Mouse (Mus musculus) lung, embryonic 16.5 days (tissue): ENCODE results near the gene Rab3c. TPM values are rescaled to one million over a fixed set of nuclear protein-coding genes. Genes with fewer than 3 reads are reported as not detected.

Experiments
- ATAC-seq: fragments of 200-750 bp; cut with Nextera tagmentation; 2 replicates; pipeline ENCODE4 v1.8.0; 2017; ENCODE audit warnings: low read depth, mild to moderate bottlenecking, moderate library complexity
- H3K27ac ChIP-seq: fragments of 300-500 bp; sonication (generic); 2 replicates; pipeline ENCODE4 v1.5.1; 2014; ENCODE audit warnings: mild to moderate bottlenecking, control low read depth, low read length
- H3K27me3 ChIP-seq: fragments of 300-500 bp; sonication (generic); 2 replicates; pipeline ENCODE4 v1.6.1; 2014; ENCODE audit warnings: low read depth, low read length, mixed read lengths; ENCODE audit not compliant: control insufficient read depth, insufficient read depth
- H3K36me3 ChIP-seq: fragments of 300-500 bp; sonication (generic); 2 replicates; pipeline ENCODE4 v1.6.1; 2014; ENCODE audit warnings: low read length; ENCODE audit not compliant: control insufficient read depth, insufficient read depth
- H3K4me1 ChIP-seq: fragments of 300-500 bp; sonication (generic); replicated peaks from 2 replicates; pipeline ENCODE4 v1.6.1; 2014; ENCODE audit warnings: low read length, mixed read lengths; ENCODE audit not compliant: control insufficient read depth, insufficient read depth
- H3K4me2 ChIP-seq: fragments of 300-500 bp; sonication (generic); 2 replicates; pipeline ENCODE4 v1.6.1; 2014; ENCODE audit warnings: low read depth, low read length, control low read depth
- H3K4me3 ChIP-seq: fragments of 300-500 bp; sonication (generic); 2 replicates; pipeline ENCODE4 v1.5.1; 2014; ENCODE audit warnings: mild to moderate bottlenecking, low read length, control low read depth
- H3K9ac ChIP-seq: fragments of 300-500 bp; sonication (generic); 2 replicates; pipeline ENCODE4 v1.6.1; 2014; ENCODE audit warnings: low read length, control low read depth
- H3K9me3 ChIP-seq: fragments of 300-500 bp; sonication (generic); 2 replicates; pipeline ENCODE4 v1.6.1; 2016; ENCODE audit warnings: low read length; ENCODE audit not compliant: control insufficient read depth
- WGBS: fragments of 180-500 bp; shearing (Covaris S2); extraction: QIAGEN DNeasy Blood & Tissue Kit; methylation state at CpG from one replicate; pipeline ENCODE4 v1.1.7; 2014; 5-methylcytosine and 5-hydroxymethylcytosine counted together
- polyA plus RNA-seq: library from polyadenylated mRNA; unstranded; fragments of >200 nt; fragmentation: Nextera tagmentation; extraction: Ambion mirVana; gene quantifications from 2 replicates; pipeline ENCODE4 v1.2.1, GENCODE M21; 2015

The Rab3c gene
- polyA plus RNA-seq, 1 experiment from 2014 or later: 2.4 TPM

- H3K36me3 ChIP-seq: no peaks in the 10 kb centered on the region
- no peaks in the 10 kb centered on the region for H3K9me3 ChIP-seq
- no peaks in the 10 kb centered on the region for H3K4me1 ChIP-seq
- no peak overlapping the region for H3K9ac ChIP-seq
- no peaks in the 10 kb centered on the region for H3K27me3 ChIP-seq
- 63% methylated on average over 4 of the region's 4 CpGs for WGBS
- no peak for ATAC-seq
- H3K4me3 ChIP-seq: no peak overlapping the region
- no peak overlapping the region for H3K27ac ChIP-seq
- no peak overlapping the region for H3K4me2 ChIP-seq
Measured at GRCm38 (mm10) chr13:110122825-110123224, 158.0 kb downstream of the Rab3c start.

- no peaks in the 10 kb centered on the region for H3K36me3 ChIP-seq
- no peak overlapping the region for H3K4me3 ChIP-seq
- no peaks in the 10 kb centered on the region for H3K4me1 ChIP-seq
- H3K9ac ChIP-seq: no peak overlapping the region
- no peak for ATAC-seq
- 85% methylated on average over 5 of the region's 5 CpGs for WGBS
- H3K27ac ChIP-seq: no peak overlapping the region
- no peaks in the 10 kb centered on the region for H3K27me3 ChIP-seq
- H3K9me3 ChIP-seq: no peaks in the 10 kb centered on the region
- H3K4me2 ChIP-seq: no peak overlapping the region
Measured at GRCm38 (mm10) chr13:110116892-110117291, 163.9 kb downstream of the Rab3c start.

- Histone ChIP-seq H3K4me1 (no peaks in the 10 kb centered on the region), H3K27ac (no peak overlapping the region), H3K4me3 (no peak overlapping the region), H3K36me3 (no peaks in the 10 kb centered on the region), H3K9me3 (no peaks in the 10 kb centered on the region), H3K27me3 (no peaks in the 10 kb centered on the region), H3K4me2 (no peak overlapping the region), H3K9ac (no peak overlapping the region)
- WGBS: 78% methylated on average over 3 of the region's 3 CpGs
- ATAC-seq: no peak
Measured at GRCm38 (mm10) chr13:110116316-110116715, 164.5 kb downstream of the Rab3c start.

- Histone ChIP-seq H3K9ac (no peak overlapping the region), H3K36me3 (no peaks in the 10 kb centered on the region), H3K27me3 (no peaks in the 10 kb centered on the region), H3K27ac (no peak overlapping the region), H3K4me1 (no peaks in the 10 kb centered on the region), H3K9me3 (no peaks in the 10 kb centered on the region), H3K4me2 (no peak overlapping the region), H3K4me3 (no peak overlapping the region)
- ATAC-seq: no peak
- 58% methylated on average over 7 of the region's 7 CpGs for WGBS
Measured at GRCm38 (mm10) chr13:110114870-110115645, 165.7 kb downstream of the Rab3c start.

- Histone ChIP-seq H3K9ac (no peak overlapping the region), H3K4me2 (no peak overlapping the region), H3K4me1 (no peaks in the 10 kb centered on the region), H3K27ac (no peak overlapping the region), H3K36me3 (no peaks in the 10 kb centered on the region), H3K27me3 (no peaks in the 10 kb centered on the region), H3K4me3 (no peak overlapping the region), H3K9me3 (no peaks in the 10 kb centered on the region)
- ATAC-seq: no peak
- 85% methylated on average over 6 of the region's 6 CpGs for WGBS
Measured at GRCm38 (mm10) chr13:110113711-110114110, 167.1 kb downstream of the Rab3c start.

GRCm38 (mm10) chr13:110097424-110098050 is 183.3 kb downstream of the Rab3c start:
- Histone ChIP-seq H3K4me1 (no peaks in the 10 kb centered on the region), H3K36me3 (no peaks in the 10 kb centered on the region), H3K4me3 (no peak overlapping the region), H3K27ac (no peak overlapping the region), H3K27me3 (no peaks in the 10 kb centered on the region), H3K4me2 (no peak overlapping the region), H3K9me3 (no peaks in the 10 kb centered on the region), H3K9ac (no peak overlapping the region)
- 75% methylated on average over 6 of the region's 6 CpGs for WGBS
- peak; percentile 62 for ATAC-seq

GRCm38 (mm10) chr13:110094998-110095397 is 185.8 kb downstream of the Rab3c start:
- ATAC-seq: no peak
- H3K9me3 ChIP-seq: no peaks in the 10 kb centered on the region
- H3K4me3 ChIP-seq: no peak overlapping the region
- no peaks in the 10 kb centered on the region for H3K36me3 ChIP-seq
- no peak overlapping the region for H3K4me2 ChIP-seq
- H3K9ac ChIP-seq: no peak overlapping the region
- WGBS: 61% methylated on average over 6 of the region's 6 CpGs
- H3K27ac ChIP-seq: no peak overlapping the region
- H3K27me3 ChIP-seq: no peaks in the 10 kb centered on the region
- no peaks in the 10 kb centered on the region for H3K4me1 ChIP-seq

- H3K4me1 ChIP-seq: no peaks in the 10 kb centered on the region
- H3K9me3 ChIP-seq: no peaks in the 10 kb centered on the region
- H3K9ac ChIP-seq: no peak overlapping the region
- no peak overlapping the region for H3K27ac ChIP-seq
- no peak overlapping the region for H3K4me2 ChIP-seq
- H3K4me3 ChIP-seq: no peak overlapping the region
- no peaks in the 10 kb centered on the region for H3K36me3 ChIP-seq
- no peak for ATAC-seq
- no peaks in the 10 kb centered on the region for H3K27me3 ChIP-seq
- WGBS: 67% methylated on average over 17 of the region's 17 CpGs
Measured at GRCm38 (mm10) chr13:110093720-110094685, 186.8 kb downstream of the Rab3c start.

- H3K27me3 ChIP-seq: no peaks in the 10 kb centered on the region
- ATAC-seq: no peak
- no peak overlapping the region for H3K27ac ChIP-seq
- no peaks in the 10 kb centered on the region for H3K36me3 ChIP-seq
- H3K4me2 ChIP-seq: no peak overlapping the region
- no peak overlapping the region for H3K9ac ChIP-seq
- H3K9me3 ChIP-seq: no peaks in the 10 kb centered on the region
- no peak overlapping the region for H3K4me3 ChIP-seq
- 64% methylated on average over 8 of the region's 8 CpGs for WGBS
- no peaks in the 10 kb centered on the region for H3K4me1 ChIP-seq
Measured at GRCm38 (mm10) chr13:110083961-110084360, 196.8 kb downstream of the Rab3c start.
